Mouse (Mus musculus): Measurements from ENCODE around the gene Kl. TPM values are rescaled to one million over a fixed set of nuclear protein-coding genes. Genes with fewer than 3 reads are reported as not detected.

Kl gene
- polyA plus RNA-seq, 1 experiment: 0.91 TPM

DNA sequence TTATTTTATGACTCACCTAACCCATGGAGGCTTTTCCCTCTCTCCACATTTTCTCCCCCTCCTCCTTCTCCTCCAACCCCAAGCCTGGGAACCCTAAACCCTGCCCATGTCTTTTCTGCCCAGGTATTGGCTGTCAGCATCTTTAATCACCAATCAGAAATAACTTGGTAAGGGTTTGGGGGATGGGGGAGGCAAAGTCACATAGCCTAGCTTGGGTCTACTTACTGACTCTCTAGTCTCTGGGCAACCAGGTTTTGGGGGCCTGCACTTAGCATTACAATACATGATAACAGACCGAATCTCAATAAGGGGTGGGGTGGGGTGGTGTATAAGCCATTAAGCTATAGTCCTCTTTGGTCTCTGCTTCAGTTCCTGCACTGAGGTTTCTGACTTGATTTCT, 10.3 kb downstream of the Kl start:
- no peak for DNase-seq (ENCODE audit: low spot score)

DNA sequence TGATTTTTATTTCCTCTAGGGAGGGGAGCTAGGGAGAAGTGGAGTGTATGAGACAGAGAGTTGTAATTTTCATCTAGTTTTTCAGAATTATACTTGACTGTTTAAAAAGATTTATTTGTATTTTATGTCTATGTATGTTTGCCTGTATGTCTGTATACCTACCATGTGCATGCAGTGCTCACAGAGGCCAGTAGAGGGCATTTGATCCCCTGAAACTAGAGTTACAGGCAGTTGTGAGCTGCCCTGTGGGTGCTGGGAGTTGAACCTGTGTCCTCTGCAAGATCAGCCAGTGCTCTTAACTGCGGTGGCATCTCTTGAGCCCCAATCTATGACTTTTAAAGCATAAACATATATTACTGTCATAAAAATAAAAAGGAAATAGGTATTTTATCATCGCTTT, 15.5 kb downstream of the Kl start:
- no peak for DNase-seq (ENCODE audit: low spot score)

DNA sequence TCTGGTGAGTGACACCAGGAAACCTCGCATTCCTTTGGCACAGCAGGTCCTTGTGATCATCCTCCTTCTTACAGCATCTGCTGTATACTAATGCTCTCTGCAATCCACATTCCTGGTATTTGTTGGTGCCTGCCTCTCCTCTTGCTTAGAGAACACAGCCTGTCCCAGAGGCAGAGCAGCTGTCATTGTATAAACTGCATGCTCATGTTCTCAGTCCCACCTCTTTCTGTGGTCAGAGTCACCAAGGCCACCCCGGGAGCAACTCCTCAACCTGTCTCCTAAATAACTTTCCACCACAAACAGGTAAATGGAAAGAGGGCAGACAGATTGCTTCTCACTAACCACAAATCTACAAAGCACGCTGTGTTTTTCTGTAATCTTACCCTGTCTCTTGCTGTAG, 18.1 kb downstream of the Kl start:
- DNase-seq (ENCODE audit: low spot score): no peak

DNA sequence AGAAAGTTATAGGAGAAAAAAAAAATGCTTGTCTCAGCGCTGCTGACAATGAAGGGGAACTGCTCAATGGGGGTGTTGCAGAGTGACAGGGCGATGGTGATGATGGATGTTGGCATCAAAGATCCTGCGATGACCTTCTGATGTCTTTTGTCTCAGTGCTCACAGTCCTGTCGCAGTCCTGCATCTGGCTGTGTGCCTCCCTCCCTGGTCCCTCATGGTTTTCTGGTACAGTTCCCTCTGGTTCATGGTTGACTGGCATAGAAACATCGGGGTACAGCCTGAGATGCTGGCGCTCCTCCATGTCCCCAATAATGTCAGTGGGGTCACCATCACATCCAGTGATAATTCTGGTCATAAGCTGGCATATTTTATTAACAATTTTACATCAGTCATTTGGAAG, 18.7 kb downstream of the Kl start:
- no peak for DNase-seq (ENCODE audit: low spot score)

DNA sequence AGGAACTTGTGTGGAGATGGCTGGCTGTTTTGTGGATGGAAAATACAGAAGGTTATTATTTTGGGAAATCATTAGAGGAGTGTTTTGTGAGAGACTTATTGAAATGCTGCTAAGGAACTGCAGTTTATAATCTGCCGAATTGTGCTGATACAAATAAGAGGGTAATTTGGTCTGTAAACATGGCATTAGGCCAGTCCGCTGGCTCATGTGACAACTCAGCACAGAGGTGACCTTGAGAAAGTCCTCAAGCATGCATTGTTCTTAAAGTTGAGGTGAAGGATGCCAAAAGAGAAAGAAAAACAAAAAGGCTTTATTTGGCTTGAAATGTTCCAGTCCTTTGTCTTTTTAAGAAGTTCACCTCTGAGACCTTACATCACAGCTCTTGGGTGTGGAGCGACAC, 21.8 kb downstream of the Kl start:
- no peak for DNase-seq (ENCODE audit: low spot score)

DNA sequence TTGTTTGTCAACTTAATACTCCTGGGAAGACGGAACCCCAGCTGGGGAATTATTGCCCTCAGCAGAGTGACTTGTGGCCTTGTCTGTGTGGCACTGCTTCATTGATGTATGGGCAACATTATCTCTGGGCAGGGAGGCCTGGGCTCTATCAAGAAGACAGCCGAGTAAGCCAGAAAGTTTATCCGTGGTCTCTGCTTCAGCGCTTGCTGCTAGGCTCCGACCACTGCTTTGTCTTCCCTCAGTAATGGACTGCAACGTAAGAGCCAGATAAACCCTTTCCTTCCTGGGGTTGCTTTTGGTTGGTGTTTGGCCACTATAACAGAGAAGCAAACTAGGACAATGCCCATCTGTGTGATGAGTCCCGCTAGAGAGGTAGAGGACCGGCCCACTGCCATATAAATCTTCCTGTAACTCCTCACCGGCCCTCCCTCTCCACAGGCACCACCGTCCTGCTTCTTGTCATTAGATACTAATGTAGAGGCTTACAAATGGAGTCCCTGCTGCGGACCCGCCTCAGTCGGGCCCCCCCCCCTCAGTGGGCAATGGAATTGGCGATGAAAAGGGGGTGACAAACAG, 25.1 kb downstream of the Kl start:
- DNase-seq (ENCODE audit: low spot score): no peak

DNA sequence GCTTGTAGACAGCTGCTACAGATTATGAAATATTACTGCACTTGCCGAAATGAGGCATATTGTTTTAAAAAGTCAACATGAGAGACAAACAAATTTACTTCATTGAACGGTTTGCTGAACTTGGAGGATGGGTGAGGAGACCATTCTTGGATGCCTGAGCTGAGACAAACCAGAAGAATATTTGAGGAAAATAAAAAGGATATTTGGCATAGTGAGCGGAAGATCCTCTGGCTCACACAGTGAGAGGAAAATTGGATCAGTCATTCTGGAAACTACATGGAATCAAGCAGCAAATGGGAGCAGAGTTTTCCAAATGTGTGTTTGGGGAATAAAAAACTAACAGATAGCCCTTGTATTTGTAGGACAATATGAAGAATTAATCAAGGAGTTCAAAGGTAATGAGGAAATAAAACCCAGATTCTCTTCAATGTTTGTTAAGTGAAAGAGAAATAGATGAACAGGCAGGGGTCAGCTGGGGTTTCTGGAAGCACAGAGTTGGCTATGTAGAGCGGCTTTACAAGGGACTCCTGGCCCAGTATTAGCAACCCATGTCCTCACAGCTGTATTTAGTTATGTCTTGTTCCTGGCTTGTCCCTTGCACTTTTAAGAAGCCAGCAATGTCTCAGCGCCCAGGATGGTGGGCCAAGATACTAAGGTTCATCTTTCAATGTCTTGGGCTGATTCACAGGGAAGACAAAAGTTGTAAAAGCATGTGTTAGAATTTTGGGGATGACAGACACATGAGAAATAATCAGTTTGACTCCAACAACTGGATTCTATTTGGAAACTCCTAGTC, 27.1 kb downstream of the Kl start:
- no peak for DNase-seq (ENCODE audit: low spot score)

DNA sequence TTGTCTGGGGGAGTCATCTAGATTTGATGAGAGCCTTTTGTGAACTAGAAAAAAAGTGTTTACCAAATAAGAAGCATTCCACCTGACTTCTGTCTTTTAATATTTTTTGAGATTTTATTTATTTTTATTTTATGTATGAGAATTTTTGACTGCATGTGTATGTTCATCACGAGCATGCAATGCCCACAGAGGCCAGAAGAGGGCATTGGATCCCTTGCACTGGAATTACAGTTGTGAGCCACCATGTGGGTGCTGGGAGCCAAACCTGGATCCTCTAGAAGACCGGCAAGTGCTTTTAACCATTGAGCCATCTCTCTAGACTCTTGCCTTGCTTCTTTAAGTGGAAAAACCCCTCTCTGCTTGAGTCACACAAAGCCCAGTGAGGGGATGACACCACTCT, 29.7 kb downstream of the Kl start:
- DNase-seq (ENCODE audit: low spot score): no peak

DNA sequence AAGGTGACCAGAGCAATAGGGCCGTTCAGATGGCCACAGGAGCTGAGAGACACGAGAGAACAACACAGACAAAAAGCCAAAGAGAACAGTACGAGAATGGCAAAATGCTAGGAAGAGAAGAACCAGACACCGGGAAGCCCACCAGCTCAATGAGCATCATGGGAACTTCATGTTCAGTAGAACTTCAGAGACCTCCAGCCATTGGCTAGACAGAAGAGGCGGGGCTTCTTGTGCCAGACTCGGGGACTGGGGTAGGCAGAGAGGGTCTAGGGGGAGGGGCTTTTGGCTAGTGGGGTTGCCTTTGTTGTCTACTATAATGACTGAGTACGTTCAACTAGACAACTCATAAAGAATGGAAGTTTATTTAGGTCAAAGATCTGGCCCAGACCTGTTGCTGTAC, 41.7 kb downstream of the Kl start:
- no peak for DNase-seq (ENCODE audit: low spot score)

DNA sequence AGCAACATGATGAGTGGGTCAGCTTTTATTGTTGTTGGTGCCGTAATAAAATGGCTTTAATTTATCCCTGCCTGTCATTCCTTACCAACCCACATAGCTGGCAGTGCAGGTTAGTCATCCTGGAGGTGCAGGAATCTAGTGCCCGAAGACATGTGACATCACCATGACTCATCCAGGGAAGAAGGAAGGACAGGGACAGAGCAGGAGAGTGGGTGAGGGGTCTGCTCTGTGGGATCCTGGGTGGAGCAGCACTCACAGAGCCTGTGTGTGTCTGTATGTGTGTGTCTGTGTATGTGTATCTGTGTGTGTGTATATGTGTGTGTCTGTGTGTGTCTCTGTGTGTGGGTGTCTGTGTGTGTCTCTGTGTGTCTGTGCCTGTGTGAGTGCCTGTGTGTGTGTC, 44.2 kb downstream of the Kl start:
- DNase-seq (ENCODE audit: low spot score): no peak

DNA sequence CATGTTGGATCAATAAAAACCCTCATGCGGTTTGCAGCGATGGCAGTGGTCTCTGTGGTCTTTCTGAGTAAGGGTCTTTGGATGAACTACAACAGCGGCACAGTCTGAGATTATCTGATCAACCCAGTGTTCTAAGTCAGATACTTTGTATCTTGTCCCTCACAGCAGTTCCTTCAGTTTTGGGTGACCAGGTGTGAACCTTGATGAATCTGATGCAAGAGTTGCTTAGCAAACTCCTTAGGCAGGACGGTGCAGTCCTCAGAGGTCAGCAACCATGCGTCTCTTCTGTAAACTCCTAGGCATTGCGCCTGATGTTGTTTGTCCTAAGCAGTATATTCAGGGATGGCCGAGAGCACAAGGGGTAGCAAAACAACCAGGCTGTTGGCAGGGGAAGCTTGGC, 48.7 kb downstream of the Kl start:
- DNase-seq (ENCODE audit: low spot score): no peak

DNA sequence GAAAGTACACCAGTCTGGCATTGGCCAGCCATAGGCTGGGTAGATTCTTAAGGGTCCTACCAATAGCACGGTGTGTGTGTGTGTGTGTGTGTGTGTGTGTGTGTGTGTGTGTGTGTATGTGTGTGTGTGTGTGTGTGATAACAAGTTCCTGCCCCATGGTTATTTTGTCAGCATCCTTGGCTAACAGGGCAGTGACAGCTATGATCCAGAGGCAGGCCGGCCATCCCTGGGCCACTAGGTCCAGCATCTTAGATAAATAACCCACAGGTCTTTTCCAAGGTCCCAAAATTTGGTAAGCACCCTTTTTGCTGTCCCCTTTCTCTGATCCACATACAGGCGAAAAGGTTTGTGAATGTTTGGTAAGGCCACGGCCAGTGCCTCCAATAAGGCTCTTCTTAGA, 49.6 kb downstream of the Kl start:
- DNase-seq (ENCODE audit: low spot score): no peak

DNA sequence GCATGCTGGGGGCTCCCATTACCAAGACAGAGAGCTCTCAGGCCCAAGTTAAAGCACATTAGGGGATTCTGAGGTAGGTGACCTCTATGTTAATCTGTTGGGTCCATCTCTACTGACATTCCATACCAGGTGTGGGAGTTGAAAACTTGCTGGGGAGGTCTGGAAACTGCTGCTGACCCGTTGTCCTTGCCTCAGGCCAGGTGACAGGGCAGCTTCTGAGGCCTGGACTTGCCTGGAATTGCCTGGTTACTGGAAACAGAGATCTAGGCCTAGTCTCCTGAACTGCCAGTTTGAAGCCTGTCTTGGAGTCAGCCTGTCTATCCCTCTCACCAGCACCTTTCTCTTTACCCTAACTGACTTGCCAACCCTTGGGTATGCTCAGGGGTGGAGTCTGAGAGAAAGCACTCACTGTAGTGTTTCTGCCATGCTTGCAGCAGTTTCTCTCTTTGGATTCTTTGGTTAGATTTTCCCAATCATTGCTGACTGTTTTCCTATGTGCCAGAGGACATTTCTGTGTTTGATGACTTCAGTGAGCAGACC, 51.9 kb downstream of the Kl start:
- no peak for DNase-seq (ENCODE audit: low spot score)

DNA sequence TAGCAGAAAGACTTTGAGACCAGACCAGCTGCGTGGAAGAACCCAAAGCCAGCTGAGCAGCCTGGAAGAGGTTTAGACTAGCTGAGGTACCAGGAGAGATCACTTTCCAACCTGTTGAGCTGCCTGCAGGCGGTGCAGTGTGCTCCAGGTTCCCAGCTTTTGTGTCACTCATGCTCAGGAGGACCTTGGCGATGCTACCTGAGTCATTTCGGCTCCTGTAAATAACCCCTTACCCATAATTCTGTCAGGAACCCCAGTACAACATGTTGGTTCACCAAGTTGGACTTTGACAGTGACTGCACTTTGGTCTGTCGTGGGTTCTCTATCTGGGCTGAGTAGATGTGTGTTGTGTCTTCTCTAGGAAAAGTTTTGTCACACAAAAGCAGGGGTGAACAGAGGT, 66.0 kb downstream of the Kl start:
- no peak for DNase-seq (ENCODE audit: low spot score)

DNA sequence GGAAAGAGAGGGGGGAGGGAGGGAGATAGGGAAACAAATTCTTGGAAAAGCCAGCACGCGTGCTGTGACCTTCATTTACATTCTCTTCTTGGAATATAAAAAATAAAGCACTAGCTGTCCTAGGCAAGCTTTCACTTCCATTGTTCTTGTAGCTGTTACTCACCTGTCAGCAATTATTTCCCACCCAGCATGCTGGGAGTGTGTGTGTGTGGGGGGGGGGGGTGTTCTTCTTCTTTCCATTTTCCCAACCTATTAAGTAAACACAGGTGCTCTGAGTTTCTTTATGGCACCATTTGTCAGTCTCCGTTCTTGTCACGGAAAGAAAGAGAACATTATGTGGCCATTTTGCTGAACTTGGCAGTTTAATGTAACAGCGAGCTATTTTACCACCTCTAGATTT, 66.6 kb downstream of the Kl start:
- DNase-seq (ENCODE audit: low spot score): no peak

DNA sequence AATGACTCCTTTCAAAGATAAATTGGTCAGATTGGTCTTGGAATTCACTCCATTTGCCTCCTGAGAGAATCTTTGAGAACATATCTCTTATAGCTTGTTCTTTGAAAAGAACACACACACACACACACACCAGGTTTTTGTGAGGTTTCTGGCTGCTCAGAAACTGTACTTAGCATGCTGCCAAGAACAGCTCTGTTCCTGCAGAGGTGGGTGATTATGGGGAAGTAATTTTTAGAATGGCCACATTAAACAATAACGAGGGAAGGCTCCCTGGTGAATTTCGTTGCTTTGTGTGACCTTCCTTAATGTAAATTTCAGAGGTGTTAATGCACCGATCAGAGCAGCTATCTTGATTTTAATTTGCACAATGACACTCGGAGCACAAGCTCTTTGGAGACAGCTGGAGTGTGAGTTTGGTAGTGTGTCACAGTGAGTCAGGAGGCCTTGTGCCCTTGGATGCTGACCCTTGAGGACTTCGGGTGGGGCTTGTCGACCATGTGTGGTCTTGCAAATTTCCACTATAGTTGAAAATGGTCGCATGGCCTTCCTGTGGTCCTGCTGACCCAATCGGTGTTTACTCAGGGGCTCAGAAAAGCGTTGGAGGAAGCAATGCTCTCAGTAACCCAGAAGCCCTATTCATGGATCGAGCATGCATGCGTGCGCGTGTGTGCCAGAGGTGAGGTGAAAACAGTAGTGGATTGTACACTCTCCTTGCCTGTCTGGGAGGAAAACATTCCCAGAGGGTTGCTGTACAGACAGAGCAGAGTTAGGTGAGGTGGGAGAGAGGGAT, 67.8 kb downstream of the Kl start:
- no peak for DNase-seq (ENCODE audit: low spot score)

DNA sequence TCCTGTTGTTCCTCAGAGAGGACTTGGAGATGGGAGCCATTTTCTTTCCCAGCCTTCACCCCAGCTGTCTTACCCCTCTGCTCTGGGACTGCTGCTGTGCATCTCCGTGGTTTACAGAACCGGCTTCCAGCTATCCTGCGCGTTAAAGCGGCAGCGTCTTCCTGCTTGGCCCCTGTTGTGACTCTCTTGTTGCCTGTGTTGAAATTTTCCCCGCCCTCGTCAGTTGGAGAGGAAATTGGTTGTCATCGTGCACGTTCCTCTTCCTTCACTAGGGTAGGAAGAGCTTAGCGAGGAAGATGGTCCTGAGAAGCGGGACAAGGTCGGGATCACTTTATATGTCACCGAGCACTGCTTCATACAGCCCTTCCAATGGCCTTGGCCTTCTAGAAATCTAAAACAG, 68.4 kb downstream of the Kl start:
- no peak for DNase-seq (ENCODE audit: low spot score)

DNA sequence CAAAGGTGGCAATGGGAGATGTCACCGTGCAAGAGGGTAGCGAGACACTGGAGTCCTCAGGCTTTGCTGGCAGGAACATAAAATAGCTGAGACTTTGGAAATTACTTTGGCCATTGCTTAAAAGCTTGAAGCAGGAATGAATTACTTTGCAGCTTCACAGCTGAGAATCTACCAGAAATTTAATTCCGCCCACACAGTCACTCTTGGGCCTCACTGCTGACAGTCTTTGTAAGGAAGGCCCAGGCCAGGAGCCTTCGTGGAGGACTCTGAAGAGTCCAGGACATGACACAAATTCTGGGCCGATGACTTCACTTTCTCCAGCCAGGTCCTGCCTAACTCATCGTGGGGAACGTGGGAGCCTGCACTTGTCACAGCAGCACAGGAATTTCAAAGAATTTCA, 69.6 kb downstream of the Kl start:
- DNase-seq (ENCODE audit: low spot score): no peak

DNA sequence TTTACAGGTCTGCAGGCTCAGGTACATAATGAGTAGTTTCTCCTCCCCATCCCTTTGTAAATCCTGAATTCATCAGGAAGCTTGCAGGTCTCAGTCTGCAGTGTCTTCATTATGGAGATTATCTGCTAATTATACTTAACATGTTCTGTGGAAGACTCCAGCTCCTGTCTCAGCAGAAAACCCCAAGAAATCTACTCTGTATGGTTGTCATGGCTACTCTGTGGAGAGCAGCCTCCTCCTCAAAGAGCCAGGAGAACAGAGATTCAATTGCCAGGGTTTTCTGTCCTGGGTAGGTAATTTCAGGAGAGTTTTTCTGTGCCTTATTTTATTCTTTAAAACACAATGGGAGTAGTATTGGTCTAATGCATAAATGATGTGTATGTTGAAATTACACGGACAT, 70.5 kb downstream of the Kl start:
- DNase-seq (ENCODE audit: low spot score): no peak

DNA sequence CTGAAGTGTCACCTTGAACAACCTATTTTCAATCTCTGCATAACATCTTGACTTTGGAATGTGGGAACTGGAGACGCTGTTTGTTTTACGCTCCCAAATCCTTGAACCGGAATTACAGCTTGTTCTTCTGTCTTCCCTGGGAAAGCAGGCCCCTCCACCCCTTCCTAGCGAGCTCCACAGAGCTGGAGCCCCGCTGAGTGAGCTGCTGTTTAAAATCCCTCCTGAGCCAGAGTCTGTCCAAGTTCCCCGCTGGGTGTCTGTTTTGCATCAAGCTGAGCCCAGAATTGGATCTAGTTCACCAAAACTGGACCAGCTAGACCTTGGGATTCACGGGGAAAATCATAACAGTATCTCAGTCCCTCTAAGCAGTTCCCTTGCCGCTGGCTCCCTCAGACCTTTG, 71.1 kb downstream of the Kl start:
- DNase-seq (ENCODE audit: low spot score): no peak

DNA sequence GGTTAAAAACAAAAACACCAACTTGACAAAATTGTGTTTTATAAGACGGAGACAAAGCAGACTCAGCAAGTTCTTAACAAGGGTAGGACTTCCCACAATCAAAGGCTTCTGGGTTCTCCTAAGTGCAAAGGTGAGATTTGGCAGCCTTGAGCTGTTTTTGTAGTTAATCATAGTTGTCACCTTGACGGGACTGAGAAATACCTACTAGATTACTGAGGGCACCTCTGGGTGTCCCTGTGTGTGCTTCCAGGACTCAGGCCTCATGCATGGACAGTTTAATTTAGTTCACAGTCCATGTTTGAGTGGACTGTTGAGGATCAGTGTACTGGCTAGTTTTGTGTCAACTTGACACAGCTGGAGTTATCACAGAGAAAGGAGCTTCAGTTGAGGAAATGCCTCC, 72.1 kb downstream of the Kl start:
- DNase-seq (ENCODE audit: low spot score): no peak

DNA sequence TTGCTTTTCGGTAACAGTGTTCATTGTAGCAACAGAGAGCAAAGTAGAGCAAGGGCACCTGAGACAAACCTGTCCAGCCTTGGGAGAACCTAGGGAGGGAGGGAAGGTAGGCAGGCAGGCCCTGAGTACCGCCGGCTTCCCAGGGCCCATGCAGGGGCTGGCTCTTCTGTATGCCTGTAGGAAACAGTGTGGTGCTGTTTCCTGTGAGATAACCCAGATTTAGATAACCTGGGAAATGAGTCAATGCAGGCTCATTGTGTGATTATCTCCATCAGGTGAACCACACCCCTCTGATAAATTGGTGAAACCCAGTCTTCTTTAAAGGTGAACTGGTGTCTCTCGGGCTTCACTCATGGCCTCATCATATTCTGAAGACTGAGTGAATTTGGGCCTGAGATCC, 73.7 kb downstream of the Kl start:
- no peak for DNase-seq (ENCODE audit: low spot score)

DNA sequence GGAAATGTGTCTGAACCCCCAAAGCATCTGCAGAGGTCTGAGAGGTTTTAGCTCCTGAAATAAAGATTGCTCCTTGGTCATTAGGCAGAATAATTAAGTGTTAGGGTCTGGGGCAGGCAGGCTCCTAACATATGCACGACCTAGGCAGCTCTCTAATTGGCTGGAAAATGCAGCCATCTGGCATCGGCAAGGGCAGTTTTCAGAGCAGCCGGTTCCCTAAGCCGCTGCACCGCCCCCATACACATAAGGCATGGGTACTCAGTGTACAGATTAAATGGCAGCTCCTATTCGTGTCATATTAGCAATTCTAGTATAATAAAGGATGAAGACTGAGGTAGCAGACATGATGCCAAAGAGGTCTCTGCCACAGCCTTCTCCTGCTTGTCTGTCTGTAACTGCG, 74.8 kb downstream of the Kl start:
- DNase-seq (ENCODE audit: low spot score): no peak

All from urinary bladder, adult 2 months (tissue).